Comparison of ENCODE assay signal across 16 mouse cellular contexts in genomic region chr14:54594055-54594454, GRCm38 (mm10). TPM values are rescaled to one million over a fixed set of nuclear protein-coding genes. Genes with fewer than 3 reads are reported as not detected.
DNase-seq lines count a peak whose midpoint lies in the region; ATAC-seq and TF ChIP-seq lines count a peak whose summit lies in the region.
"Had no signal": no experiment of that assay in that cellular context is flagged by ENCODE, and none has a peak within 500 bp of the region (broad histone marks: within the 10 kb centered on the region; RNA-seq: fewer than 3 reads in every experiment).

No protein-coding gene starts in this region.

- TF ChIP-seq POLR2A in liver, adult 2 months (IDR thresholded peaks at IDR 0.05; ENCODE audit: extremely low read depth, insufficient read depth, low read length), result no peak
- TF ChIP-seq POLR2A in ES-Bruce4 (IDR thresholded peaks at IDR 0.05; ENCODE audit: insufficient read depth, low read length), result no peak
- TF ChIP-seq POLR2A in cortical plate, adult 2 months (IDR thresholded peaks at IDR 0.05; ENCODE audit: extremely low read depth, insufficient read depth, low read length), result no peak

- peaks cover 50% of the 10 kb centered on the region for H3K4me1 ChIP-seq in heart, embryonic 13.5 days
- no peaks in the 10 kb centered on the region for H3K4me1 ChIP-seq in liver, adult 2 months (ENCODE audit: control insufficient read depth, insufficient read depth, low read length)
- H3K4me1 ChIP-seq in liver, embryonic 11.5 days (replicated peaks; ENCODE audit: control insufficient read depth, insufficient read depth, low read length), result peaks cover 3% of the 10 kb centered on the region; the same call in 1 of the 2 replicates
- peaks cover 6% of the 10 kb centered on the region for H3K4me1 ChIP-seq in ES-Bruce4 (ENCODE audit: control insufficient read depth, insufficient read depth, low read length)
- peaks cover 6% of the 10 kb centered on the region for H3K4me1 ChIP-seq in cortical plate, adult 2 months (ENCODE audit: control insufficient read depth, insufficient read depth, low read length)
- H3K4me1 ChIP-seq: embryonic facial prominence, embryonic 12.5 days; forebrain, embryonic 12.5 days; stomach, embryonic 15.5 days had no signal

- TF ChIP-seq CTCF in liver, adult 2 months (IDR thresholded peaks at IDR 0.05; ENCODE audit: low read depth, low read length), result peak; percentile 71
- peak; percentile 61 for TF ChIP-seq CTCF in ES-Bruce4 (IDR thresholded peaks at IDR 0.05; ENCODE audit: low read depth, low read length)
- TF ChIP-seq CTCF in cortical plate, adult 2 months (IDR thresholded peaks at IDR 0.05; ENCODE audit: extremely low read depth, insufficient read depth, low read length), result peak; percentile 30; the same call in 1 of the 2 replicates

- TF ChIP-seq EP300 in ES-Bruce4 (IDR thresholded peaks at IDR 0.05; ENCODE audit: insufficient read depth, low read depth, low read length), result no peak

- DNase-seq in heart, adult 8-10 months (ENCODE audit: low spot score), result no peak
- no peak for DNase-seq in liver, adult 2 months (ENCODE audit: extremely low read depth, low read depth, low spot score)
- DNase-seq in liver, embryonic 11.5 days (ENCODE audit: low spot score), result no peak
- no peak for DNase-seq in cerebellum, adult 8-10 months
- DNase-seq: gastrocnemius, postnatal 25 days; heart, postnatal 10 days; liver, embryonic 13.5 days had no signal

- no peaks in the 10 kb centered on the region for H3K27me3 ChIP-seq in heart, embryonic 13.5 days (replicated peaks)
- no peaks in the 10 kb centered on the region for H3K27me3 ChIP-seq in liver, adult 2 months (ENCODE audit: control insufficient read depth, insufficient read depth, low read length)
- H3K27me3 ChIP-seq in liver, embryonic 11.5 days (replicated peaks; ENCODE audit: control insufficient read depth, insufficient read depth, low read length), result no peaks in the 10 kb centered on the region
- H3K27me3 ChIP-seq in ES-Bruce4 (ENCODE audit: control insufficient read depth, insufficient read depth, low read length, poor library complexity, severe bottlenecking), result no peaks in the 10 kb centered on the region
- H3K27me3 ChIP-seq: embryonic facial prominence, embryonic 12.5 days; forebrain, embryonic 12.5 days; liver, embryonic 13.5 days; stomach, embryonic 15.5 days had no signal

- no peak overlapping the region for H3K4me3 ChIP-seq in heart, embryonic 13.5 days
- H3K4me3 ChIP-seq in liver, adult 2 months (ENCODE audit: insufficient read depth, low read depth, low read length), result no peak overlapping the region
- H3K4me3 ChIP-seq in liver, embryonic 11.5 days (ENCODE audit: low read depth, low read length), result no peak overlapping the region
- no peak overlapping the region for H3K4me3 ChIP-seq in ES-Bruce4 (ENCODE audit: low read depth, low read length)
- no peak overlapping the region; the same call in 1 of the 2 replicates for H3K4me3 ChIP-seq in cortical plate, adult 2 months (ENCODE audit: insufficient read depth, low read length)
- H3K4me3 ChIP-seq: embryonic facial prominence, embryonic 12.5 days; forebrain, embryonic 12.5 days; liver, embryonic 13.5 days; stomach, embryonic 15.5 days had no signal

- peak overlapping the region; percentile 21; the same call in 1 of the 2 replicates for H3K27ac ChIP-seq in heart, embryonic 13.5 days (replicated peaks)
- no peak overlapping the region for H3K27ac ChIP-seq in liver, adult 2 months (replicated peaks; ENCODE audit: insufficient read depth, low read depth, low read length)
- no peak overlapping the region for H3K27ac ChIP-seq in liver, embryonic 11.5 days (ENCODE audit: low read depth, low read length)
- H3K27ac ChIP-seq in ES-Bruce4 (ENCODE audit: insufficient read depth, low read length), result no peak overlapping the region
- no peak overlapping the region for H3K27ac ChIP-seq in cortical plate, adult 2 months (ENCODE audit: insufficient read depth, low read length)
- H3K27ac ChIP-seq: embryonic facial prominence, embryonic 12.5 days; forebrain, embryonic 12.5 days; liver, embryonic 13.5 days; stomach, embryonic 15.5 days had no signal

- WGBS in heart, embryonic 13.5 days, result 91% methylated on average over 3 of the region's 3 CpGs
- WGBS in liver, adult 2 months, result 91% methylated on average over 3 of the region's 3 CpGs
- WGBS in liver, embryonic 11.5 days, result 87% methylated on average over 3 of the region's 3 CpGs

- no peaks in the 10 kb centered on the region for H3K9me3 ChIP-seq in heart, embryonic 13.5 days
- no peaks in the 10 kb centered on the region for H3K9me3 ChIP-seq in liver, embryonic 11.5 days (ENCODE audit: control insufficient read depth, low read length)
- no peaks in the 10 kb centered on the region for H3K9me3 ChIP-seq in ES-Bruce4 (replicated peaks; ENCODE audit: control insufficient read depth, insufficient read depth, low read length, poor library complexity, severe bottlenecking)
- H3K9me3 ChIP-seq: embryonic facial prominence, embryonic 12.5 days; forebrain, embryonic 12.5 days; liver, embryonic 13.5 days; stomach, embryonic 15.5 days had no signal

- H3K9ac ChIP-seq in heart, embryonic 13.5 days, result peak overlapping the region; percentile 64; the same call in 1 of the 2 replicates
- H3K9ac ChIP-seq in liver, adult 2 months (ENCODE audit: low read depth, low read length), result no peak overlapping the region
- H3K9ac ChIP-seq in liver, embryonic 11.5 days (ENCODE audit: low read depth, low read length), result no peak overlapping the region
- H3K9ac ChIP-seq in ES-Bruce4 (ENCODE audit: low read depth, poor library complexity, severe bottlenecking), result no peak overlapping the region
- H3K9ac ChIP-seq: embryonic facial prominence, embryonic 12.5 days; forebrain, embryonic 12.5 days; liver, embryonic 13.5 days; stomach, embryonic 15.5 days had no signal

- no peak for ATAC-seq in heart, embryonic 13.5 days (ENCODE audit: extremely low read depth, insufficient number of reproducible peaks, low FRiP score, low TSS enrichment)
- no peak for ATAC-seq in liver, embryonic 11.5 days (replicated peaks; ENCODE audit: low FRiP score)
- no peak for ATAC-seq in megakaryocyte-erythroid progenitor cell, adult 5-6 weeks (replicated peaks; ENCODE audit: low FRiP score, low TSS enrichment, poor library complexity, severe bottlenecking)
- ATAC-seq: intestine, embryonic 16.5 days had no signal

- H3K79me2 ChIP-seq in liver, adult 2 months (ENCODE audit: control insufficient read depth, insufficient read depth, low read length), result no peaks in the 10 kb centered on the region

- H3K36me3 ChIP-seq in heart, embryonic 13.5 days, result peaks cover 24% of the 10 kb centered on the region
- no peaks in the 10 kb centered on the region; the same call in 1 of the 2 replicates for H3K36me3 ChIP-seq in liver, adult 2 months (ENCODE audit: control insufficient read depth, insufficient read depth, low read length)
- no peaks in the 10 kb centered on the region; the same call in 1 of the 2 replicates for H3K36me3 ChIP-seq in liver, embryonic 11.5 days (ENCODE audit: control insufficient read depth, insufficient read depth, low read length)
- H3K36me3 ChIP-seq in ES-Bruce4 (ENCODE audit: control insufficient read depth, insufficient read depth, low read length, poor library complexity, severe bottlenecking), result no peaks in the 10 kb centered on the region

- peak overlapping the region; percentile 60; the same call in 1 of the 2 replicates for H3K4me2 ChIP-seq in heart, embryonic 13.5 days
- no peak overlapping the region for H3K4me2 ChIP-seq in liver, embryonic 11.5 days
- H3K4me2 ChIP-seq: embryonic facial prominence, embryonic 12.5 days; forebrain, embryonic 12.5 days; liver, embryonic 13.5 days; stomach, embryonic 15.5 days had no signal

RNA-seq across cellular contexts. Expression of gene 4931414P19Rik, which starts 11.7 kb away (rescaled TPM):
- 5.8 and 6.0 TPM in 2 replicates for polyA plus RNA-seq in heart, embryonic 13.5 days (2015; fragmentation: Nextera tagmentation; extraction: Ambion mirVana)
- 1 to 10 TPM; 2.7 to 5.8 (median 4.7) TPM for total RNA-seq in heart, adult 8-10 months (2022)
- 3.0 and 3.1 TPM in 2 replicates for total RNA-seq in liver, adult 2 months (2014; rRNA removed)
- polyA plus RNA-seq in liver, adult 2 months (2012; rRNA removed), result 2.6 and 4.3 TPM in 2 replicates
- 5.6 and 5.8 TPM in 2 replicates for polyA plus RNA-seq in liver, embryonic 11.5 days (2014; fragmentation: Nextera tagmentation; extraction: Ambion mirVana)
- polyA plus RNA-seq in ES-Bruce4 (2011; ENCODE audit: insufficient read depth, insufficient read length, low read depth, missing spikeins), result 8.4 and 9.2 TPM in 2 replicates
- polyA plus RNA-seq in cortical plate, adult 2 months (2012; rRNA removed), result 5.2 and 5.8 TPM in 2 replicates
- total RNA-seq in megakaryocyte-erythroid progenitor cell, adult 5-6 weeks (2014; fragmentation: Nextera tagmentation), result 6.2 and 12.7 TPM in 2 replicates
- total RNA-seq in megakaryocyte-erythroid progenitor cell, adult 5-6 weeks (2017), result 2.9 and 7.3 TPM in 2 replicates

RNA-seq across cellular contexts. Expression of gene Ajuba, which starts 16.7 kb away (rescaled TPM):
- polyA plus RNA-seq in heart, embryonic 13.5 days (2015; fragmentation: Nextera tagmentation; extraction: Ambion mirVana), result 28.1 and 29.6 TPM in 2 replicates
- 1 to 10 TPM; 4.6 to 5.2 (median 4.7) TPM for total RNA-seq in heart, adult 8-10 months (2022)
- 3.8 TPM in 2 replicates for total RNA-seq in liver, adult 2 months (2014; rRNA removed)
- 9.9 and 12.2 TPM in 2 replicates for polyA plus RNA-seq in liver, adult 2 months (2012; rRNA removed)
- polyA plus RNA-seq in liver, embryonic 11.5 days (2014; fragmentation: Nextera tagmentation; extraction: Ambion mirVana), result 15.0 and 17.8 TPM in 2 replicates
- polyA plus RNA-seq in ES-Bruce4 (2011; ENCODE audit: insufficient read depth, insufficient read length, low read depth, missing spikeins), result 112 TPM in 2 replicates
- polyA plus RNA-seq in cortical plate, adult 2 months (2012; rRNA removed), result 2.3 and 3.0 TPM in 2 replicates
- not detected in 2 replicates for total RNA-seq in megakaryocyte-erythroid progenitor cell, adult 5-6 weeks (2014; fragmentation: Nextera tagmentation)
- total RNA-seq in megakaryocyte-erythroid progenitor cell, adult 5-6 weeks (2017), result 0.19 and 0.80 TPM in 2 replicates

RNA-seq across cellular contexts. Expression of gene Psmb5, which starts 23.8 kb away (rescaled TPM):
- 323 and 363 TPM in 2 replicates for polyA plus RNA-seq in heart, embryonic 13.5 days (2015; fragmentation: Nextera tagmentation; extraction: Ambion mirVana)
- 100 to 1,000 TPM; 177 to 185 (median 182) TPM for total RNA-seq in heart, adult 8-10 months (2022)
- 179 and 181 TPM in 2 replicates for total RNA-seq in liver, adult 2 months (2014; rRNA removed)
- 217 and 221 TPM in 2 replicates for polyA plus RNA-seq in liver, adult 2 months (2012; rRNA removed)
- 411 and 417 TPM in 2 replicates for polyA plus RNA-seq in liver, embryonic 11.5 days (2014; fragmentation: Nextera tagmentation; extraction: Ambion mirVana)
- 206 and 225 TPM in 2 replicates for polyA plus RNA-seq in ES-Bruce4 (2011; ENCODE audit: insufficient read depth, insufficient read length, low read depth, missing spikeins)
- 181 and 197 TPM in 2 replicates for polyA plus RNA-seq in cortical plate, adult 2 months (2012; rRNA removed)
- total RNA-seq in megakaryocyte-erythroid progenitor cell, adult 5-6 weeks (2014; fragmentation: Nextera tagmentation), result 221 and 258 TPM in 2 replicates
- 39.5 and 75.5 TPM in 2 replicates for total RNA-seq in megakaryocyte-erythroid progenitor cell, adult 5-6 weeks (2017)

RNA-seq across cellular contexts. Expression of gene Psmb11, which starts 27.2 kb away (rescaled TPM):
- 0.23 and 0.68 TPM in 2 replicates for polyA plus RNA-seq in heart, embryonic 13.5 days (2015; fragmentation: Nextera tagmentation; extraction: Ambion mirVana)
- not detected for total RNA-seq in heart, adult 8-10 months (2022)
- not detected in 2 replicates for total RNA-seq in liver, adult 2 months (2014; rRNA removed)
- not detected in 2 replicates for polyA plus RNA-seq in liver, adult 2 months (2012; rRNA removed)
- polyA plus RNA-seq in liver, embryonic 11.5 days (2014; fragmentation: Nextera tagmentation; extraction: Ambion mirVana), result not detected in 2 replicates
- polyA plus RNA-seq in ES-Bruce4 (2011; ENCODE audit: insufficient read depth, insufficient read length, low read depth, missing spikeins), result 0.21 and 0.64 TPM in 2 replicates
- 0.17 and 0.23 TPM in 2 replicates for polyA plus RNA-seq in cortical plate, adult 2 months (2012; rRNA removed)
- 0.45 TPM in 1 of 2 replicates, not detected in the other for total RNA-seq in megakaryocyte-erythroid progenitor cell, adult 5-6 weeks (2014; fragmentation: Nextera tagmentation)
- total RNA-seq in megakaryocyte-erythroid progenitor cell, adult 5-6 weeks (2017), result not detected in 2 replicates
- total RNA-seq: gastrocnemius, postnatal 25 days; heart, postnatal 10 days had no signal
- polyA plus RNA-seq: intestine, embryonic 16.5 days; large intestine, adult 2 months; liver, embryonic 13.5 days had no signal

RNA-seq across cellular contexts. Expression of gene Haus4, which starts 39.6 kb away (rescaled TPM):
- 42.0 and 43.5 TPM in 2 replicates for polyA plus RNA-seq in heart, embryonic 13.5 days (2015; fragmentation: Nextera tagmentation; extraction: Ambion mirVana)
- 1 to 10 TPM; 3.5 to 6.1 (median 4.1) TPM for total RNA-seq in heart, adult 8-10 months (2022)
- 13.7 and 13.8 TPM in 2 replicates for total RNA-seq in liver, adult 2 months (2014; rRNA removed)
- polyA plus RNA-seq in liver, adult 2 months (2012; rRNA removed), result 7.4 and 10.9 TPM in 2 replicates
- 71.6 and 76.4 TPM in 2 replicates for polyA plus RNA-seq in liver, embryonic 11.5 days (2014; fragmentation: Nextera tagmentation; extraction: Ambion mirVana)
- 68.6 and 72.3 TPM in 2 replicates for polyA plus RNA-seq in ES-Bruce4 (2011; ENCODE audit: insufficient read depth, insufficient read length, low read depth, missing spikeins)
- polyA plus RNA-seq in cortical plate, adult 2 months (2012; rRNA removed), result 3.7 and 3.8 TPM in 2 replicates
- total RNA-seq in megakaryocyte-erythroid progenitor cell, adult 5-6 weeks (2014; fragmentation: Nextera tagmentation), result 94.2 and 97.3 TPM in 2 replicates
- 60.5 and 68.2 TPM in 2 replicates for total RNA-seq in megakaryocyte-erythroid progenitor cell, adult 5-6 weeks (2017)
